ENCODE assay signal across 33 mouse cellular contexts in genomic region chr2:65262251-65262650, GRCm38 (mm10). TPM values are rescaled to one million over a fixed set of nuclear protein-coding genes. Genes with fewer than 3 reads are reported as not detected.
A peak's percentile ranks its signal among the peaks of the same experiment; 100 is the strongest.
DNase-seq lines count a peak whose midpoint lies in the region; ATAC-seq lines count a peak whose summit lies in the region.
"Had no signal": no experiment of that assay in that cellular context is flagged by ENCODE, and none has a peak within 500 bp of the region (broad histone marks: within the 10 kb centered on the region; RNA-seq: fewer than 3 reads in every experiment).

No protein-coding gene starts in this region.

- H3K4me3 ChIP-seq in hindbrain, embryonic 12.5 days: no peak overlapping the region
- H3K4me3 ChIP-seq: erythroblast, embryonic 14.5 days; gastrocnemius, adult 2 months; heart, embryonic 13.5 days; hindbrain, embryonic 10.5 days; left cerebral cortex, adult 2 months; limb, embryonic 12.5 days; liver, embryonic 12.5 days; megakaryocyte, embryonic 14.5 days; midbrain, embryonic 12.5 days; myocyte; neural tube, embryonic 12.5 days had no signal

- DNase-seq in adrenal gland, postnatal 10 days: peak; percentile 32
- no peak for DNase-seq in adrenal gland, adult 18-20 months (ENCODE audit: low spot score in 2 of 2)
- DNase-seq in kidney, adult 9 months: peak; percentile 40
- no peak for DNase-seq in kidney, postnatal 14 days
- peak; percentile 2 for DNase-seq in lung, postnatal 14 days
- no peak for DNase-seq in lung, postnatal 25 days (ENCODE audit: low spot score)
- DNase-seq: cerebellum, adult 18-20 months; cerebellum, postnatal 10 days; gastrocnemius, adult 2 months; gastrocnemius, postnatal 36 days; heart, postnatal 14 days; liver, postnatal 0 days; lung, postnatal 10 days; right cerebral cortex, adult 18-20 months; spleen, adult 18-20 months; thymus, adult 18-20 months; thymus, postnatal 25 days had no signal

- H3K9ac ChIP-seq in hindbrain, embryonic 12.5 days: no peak overlapping the region
- H3K9ac ChIP-seq: heart, embryonic 13.5 days; limb, embryonic 12.5 days; liver, embryonic 12.5 days; liver, postnatal 0 days; midbrain, embryonic 12.5 days; neural tube, embryonic 12.5 days had no signal

- H3K36me3 ChIP-seq in hindbrain, embryonic 12.5 days: no peaks in the 10 kb centered on the region
- H3K36me3 ChIP-seq: G1E; heart, embryonic 13.5 days; hindbrain, embryonic 10.5 days; limb, embryonic 12.5 days; liver, embryonic 12.5 days; midbrain, embryonic 12.5 days; neural tube, embryonic 12.5 days had no signal

- H3K4me2 ChIP-seq in hindbrain, embryonic 12.5 days (replicated peaks): no peak overlapping the region
- H3K4me2 ChIP-seq: heart, embryonic 13.5 days; limb, embryonic 12.5 days; liver, embryonic 12.5 days; midbrain, embryonic 12.5 days; neural tube, embryonic 12.5 days had no signal

- no peak for ATAC-seq in hindbrain, embryonic 12.5 days (ENCODE audit: low FRiP score)
- ATAC-seq: forebrain, embryonic 16.5 days; hindbrain, embryonic 16.5 days; intestine, embryonic 16.5 days; liver, embryonic 12.5 days; liver, postnatal 0 days had no signal

- WGBS in hindbrain, embryonic 12.5 days: 82% methylated on average over 4 of the region's 4 CpGs

- no peaks in the 10 kb centered on the region for H3K4me1 ChIP-seq in hindbrain, embryonic 12.5 days
- H3K4me1 ChIP-seq: heart, embryonic 13.5 days; hindbrain, embryonic 10.5 days; limb, embryonic 12.5 days; liver, embryonic 12.5 days; megakaryocyte, embryonic 14.5 days; midbrain, embryonic 12.5 days; neural tube, embryonic 12.5 days had no signal

- H3K27ac ChIP-seq in hindbrain, embryonic 12.5 days: no peak overlapping the region
- H3K27ac ChIP-seq: gastrocnemius, adult 2 months; heart, embryonic 13.5 days; hindbrain, embryonic 10.5 days; kidney, postnatal 0 days; left cerebral cortex, adult 2 months; limb, embryonic 12.5 days; liver, embryonic 12.5 days; midbrain, embryonic 12.5 days; neural tube, embryonic 12.5 days had no signal

- H3K9me3 ChIP-seq in hindbrain, embryonic 12.5 days (replicated peaks): no peaks in the 10 kb centered on the region
- H3K9me3 ChIP-seq: heart, embryonic 13.5 days; hindbrain, embryonic 10.5 days; limb, embryonic 12.5 days; liver, embryonic 12.5 days; megakaryocyte, embryonic 14.5 days; midbrain, embryonic 12.5 days; neural tube, embryonic 12.5 days had no signal

- H3K27me3 ChIP-seq in hindbrain, embryonic 12.5 days: no peaks in the 10 kb centered on the region
- H3K27me3 ChIP-seq: heart, embryonic 13.5 days; limb, embryonic 12.5 days; liver, embryonic 12.5 days; megakaryocyte, embryonic 14.5 days; midbrain, embryonic 12.5 days; neural tube, embryonic 12.5 days had no signal

RNA-seq across cellular contexts. Expression of gene Cobll1, which starts 23.0 kb away (rescaled TPM):
- total RNA-seq in adrenal gland, postnatal 10 days (2021): 100 to 1,000 TPM; 106 to 124 TPM
- total RNA-seq in adrenal gland, adult 18-20 months (2021): 100 to 1,000 TPM; 271 to 319 TPM
- polyA plus RNA-seq in hindbrain, embryonic 12.5 days (2016; fragmentation: Nextera tagmentation; extraction: Ambion mirVana): 2.8 and 3.5 TPM in 2 replicates
- polyA plus RNA-seq: erythroblast, embryonic 14.5 days; G1E had no signal

Comparison
In these comparisons a context has a peak if more than half of its experiments do, and no peak if none do; other contexts are left out.
1. DNase-seq: peak in adrenal gland, postnatal 10 days (single experiment), kidney, adult 9 months (single experiment) and lung, postnatal 14 days (single experiment); none in adrenal gland, adult 18-20 months (0 of 2), kidney, postnatal 14 days (single experiment) and lung, postnatal 25 days (single experiment).